Mouse (Mus musculus): Measurements from ENCODE around the gene Bves. TPM values are rescaled to one million over a fixed set of nuclear protein-coding genes. Genes with fewer than 3 reads are reported as not detected.
"Not testable (repeated sequence)": the region's sequence is repeated elsewhere in the genome, so short reads cannot be mapped to it uniquely, and the experiment has no call there.

The Bves gene
- polyA plus RNA-seq (2015; fragmentation: Nextera tagmentation; extraction: Ambion mirVana), result 2.8 and 3.1 TPM in 2 replicates

DNA sequence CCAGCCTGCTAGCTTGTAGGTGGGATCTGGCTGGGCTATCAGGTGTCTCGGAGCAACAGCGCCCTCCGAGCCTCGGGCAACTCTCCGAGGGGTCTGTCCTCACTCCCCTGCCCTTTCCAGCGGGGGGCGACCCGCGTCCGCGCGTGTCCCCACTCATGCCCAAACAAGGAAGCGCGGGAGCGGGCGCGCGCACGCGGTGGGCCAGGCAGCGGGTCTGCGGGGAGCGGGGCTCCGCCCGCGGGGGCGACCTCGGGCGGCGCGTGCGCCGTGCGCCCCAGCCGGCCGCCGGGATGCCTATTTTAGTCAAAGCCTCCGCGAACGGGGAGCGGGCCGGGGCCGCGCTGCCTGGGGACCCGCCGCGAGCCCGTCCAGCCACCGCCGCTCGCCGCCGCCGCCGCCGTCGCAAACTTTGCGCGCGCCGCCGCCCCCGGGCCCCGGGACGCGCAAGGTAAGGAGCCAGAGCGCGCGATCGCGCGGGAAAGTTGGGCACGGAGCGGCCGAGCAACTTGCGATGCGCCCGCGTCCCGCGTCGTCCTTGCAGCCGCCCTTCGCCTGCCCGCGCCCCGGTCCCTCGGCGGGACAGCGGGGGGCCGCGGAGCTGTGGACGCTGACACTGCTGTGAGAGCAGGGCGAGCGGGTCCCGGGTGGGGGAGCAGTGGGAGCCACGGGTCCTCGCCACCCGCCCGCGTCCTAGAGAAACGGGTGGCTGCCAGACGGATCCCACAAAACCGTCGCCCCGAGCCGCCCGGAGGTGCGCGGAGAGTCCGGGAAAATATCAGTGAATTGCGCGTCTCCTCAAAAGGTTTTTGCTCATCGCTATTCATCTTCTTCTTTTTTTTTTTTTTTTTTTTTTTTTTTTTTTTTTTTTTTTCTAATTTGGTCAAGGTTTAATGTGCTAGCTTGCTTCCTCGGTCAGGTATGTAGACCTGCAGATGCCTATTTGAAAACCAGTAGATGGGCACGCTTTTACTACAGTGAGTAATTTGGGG lies at the start of gene Bves:
Bves (plus strand) TSS at position 339 of the 989 bp plus-strand sequence.
- peak within 1 kb of the TSS; percentile 53; the same call in 1 of the 2 replicates for H3K9ac ChIP-seq (ENCODE audit: low read depth, low read length)
- 2% methylated on average over 99 of the region's 116 CpGs for WGBS
- H3K36me3 ChIP-seq (ENCODE audit: control insufficient read depth, insufficient read depth), result no peaks in the 10 kb centered on the region
- peak within 1 kb of the TSS; percentile 88 for H3K4me2 ChIP-seq (replicated peaks; ENCODE audit: low read depth)
- TF ChIP-seq CTCF (IDR thresholded peaks at IDR 0.05; ENCODE audit: low read depth), result 0 out of 2 replicates have a peak, but pooled peaks have one; percentile 4
- no peaks in the 10 kb centered on the region for H3K4me1 ChIP-seq (replicated peaks; ENCODE audit: control insufficient read depth, insufficient read depth, low read length)
- peak within 1 kb of the TSS; percentile 57 for H3K4me3 ChIP-seq (ENCODE audit: low read depth, low read length)
- H3K27ac ChIP-seq (ENCODE audit: low read depth, low read length), result no peak within 1 kb of the TSS
- H3K9me3 ChIP-seq (ENCODE audit: control insufficient read depth), result no peaks in the 10 kb centered on the region
- peaks cover 31% of the 10 kb centered on the region for H3K27me3 ChIP-seq (replicated peaks; ENCODE audit: control insufficient read depth, insufficient read depth, low read length)
- peak; percentile 28; the same call in 1 of the 2 replicates for ATAC-seq

DNA sequence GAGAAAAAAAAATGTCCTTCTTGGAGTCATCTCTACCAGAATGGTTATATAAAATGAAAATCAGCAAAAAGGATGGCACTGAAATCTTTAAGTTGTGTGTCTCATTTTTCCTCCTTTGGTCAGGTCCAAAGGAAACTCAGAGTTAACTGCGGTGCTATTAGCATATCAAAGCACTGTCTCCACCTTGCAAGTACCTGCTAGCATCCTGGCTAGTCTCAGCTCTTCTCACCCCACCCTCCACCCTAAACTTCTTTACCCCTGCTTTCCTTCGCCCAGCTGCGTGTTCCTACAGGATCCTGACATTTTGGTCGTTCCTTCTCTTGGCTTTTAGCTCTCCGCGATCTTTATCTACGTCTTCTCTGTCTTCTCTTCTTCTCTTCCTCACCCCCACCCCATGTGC lies 47.2 kb upstream of the Bves start:
- no peak for TF ChIP-seq CTCF (IDR thresholded peaks at IDR 0.05; ENCODE audit: low read depth)
- Histone ChIP-seq H3K36me3 (ENCODE audit: control insufficient read depth, insufficient read depth) (no peaks in the 10 kb centered on the region), H3K4me2 (replicated peaks; ENCODE audit: low read depth) (no peak overlapping the region), H3K9me3 (ENCODE audit: control insufficient read depth) (no peaks in the 10 kb centered on the region), H3K27ac (ENCODE audit: low read depth, low read length) (no peak overlapping the region), H3K4me1 (replicated peaks; ENCODE audit: control insufficient read depth, insufficient read depth, low read length) (no peaks in the 10 kb centered on the region), H3K27me3 (replicated peaks; ENCODE audit: control insufficient read depth, insufficient read depth, low read length) (peaks cover 21% of the 10 kb centered on the region), H3K4me3 (ENCODE audit: low read depth, low read length) (no peak overlapping the region), H3K9ac (ENCODE audit: low read depth, low read length) (no peak overlapping the region)
- WGBS, result 39% methylated on average over 7 of the region's 7 CpGs
- ATAC-seq, result no peak

- no peak for TF ChIP-seq CTCF (IDR thresholded peaks at IDR 0.05; ENCODE audit: low read depth)
- no peaks in the 10 kb centered on the region for H3K9me3 ChIP-seq (ENCODE audit: control insufficient read depth)
- no peaks in the 10 kb centered on the region for H3K4me1 ChIP-seq (replicated peaks; ENCODE audit: control insufficient read depth, insufficient read depth, low read length)
- peak; percentile 45; the same call in 1 of the 2 replicates for ATAC-seq
- peak overlapping the region; percentile 92 for H3K4me2 ChIP-seq (replicated peaks; ENCODE audit: low read depth)
- H3K27ac ChIP-seq (ENCODE audit: low read depth, low read length), result no peak overlapping the region
- no peaks in the 10 kb centered on the region for H3K36me3 ChIP-seq (ENCODE audit: control insufficient read depth, insufficient read depth)
- 2% methylated on average over 70 of the region's 71 CpGs for WGBS
- peaks cover 21% of the 10 kb centered on the region for H3K27me3 ChIP-seq (replicated peaks; ENCODE audit: control insufficient read depth, insufficient read depth, low read length)
- peak overlapping the region; percentile 45; the same call in 1 of the 2 replicates for H3K9ac ChIP-seq (ENCODE audit: low read depth, low read length)
- H3K4me3 ChIP-seq (ENCODE audit: low read depth, low read length), result peak overlapping the region; percentile 56
Observed at GRCm38 (mm10) chr10:45289218-45290105, 46.1 kb upstream of the Bves start.

DNA sequence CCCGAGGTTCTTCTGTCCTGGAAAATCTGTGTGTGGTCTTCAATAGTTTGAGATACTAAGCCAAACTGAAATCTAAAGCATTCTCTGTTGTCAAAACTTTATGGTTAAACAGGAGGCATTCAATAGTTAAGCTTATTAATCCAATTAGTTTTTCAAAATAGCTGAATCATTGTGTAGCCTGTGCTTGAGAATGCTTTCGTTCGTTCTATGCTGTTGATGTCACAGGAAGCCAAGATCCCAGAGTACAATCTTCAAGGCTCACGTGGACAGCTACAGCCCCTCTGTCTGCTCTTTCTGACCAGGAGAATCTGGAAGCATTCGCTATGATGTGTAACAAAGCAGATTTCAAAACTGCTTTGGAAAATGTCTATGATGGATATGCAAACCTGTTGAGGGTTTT lies 45.0 kb upstream of the Bves start:
- H3K4me3 ChIP-seq (ENCODE audit: low read depth, low read length), result no peak overlapping the region
- H3K4me1 ChIP-seq (replicated peaks; ENCODE audit: control insufficient read depth, insufficient read depth, low read length), result no peaks in the 10 kb centered on the region
- no peak overlapping the region for H3K4me2 ChIP-seq (replicated peaks; ENCODE audit: low read depth)
- H3K9me3 ChIP-seq (ENCODE audit: control insufficient read depth), result no peaks in the 10 kb centered on the region
- H3K36me3 ChIP-seq (ENCODE audit: control insufficient read depth, insufficient read depth), result no peaks in the 10 kb centered on the region
- no peak overlapping the region for H3K27ac ChIP-seq (ENCODE audit: low read depth, low read length)
- ATAC-seq, result no peak
- WGBS, result 78% methylated on average over 5 of the region's 5 CpGs
- peaks cover 21% of the 10 kb centered on the region for H3K27me3 ChIP-seq (replicated peaks; ENCODE audit: control insufficient read depth, insufficient read depth, low read length)
- TF ChIP-seq CTCF (IDR thresholded peaks at IDR 0.05; ENCODE audit: low read depth), result no peak
- H3K9ac ChIP-seq (ENCODE audit: low read depth, low read length), result no peak overlapping the region

DNA sequence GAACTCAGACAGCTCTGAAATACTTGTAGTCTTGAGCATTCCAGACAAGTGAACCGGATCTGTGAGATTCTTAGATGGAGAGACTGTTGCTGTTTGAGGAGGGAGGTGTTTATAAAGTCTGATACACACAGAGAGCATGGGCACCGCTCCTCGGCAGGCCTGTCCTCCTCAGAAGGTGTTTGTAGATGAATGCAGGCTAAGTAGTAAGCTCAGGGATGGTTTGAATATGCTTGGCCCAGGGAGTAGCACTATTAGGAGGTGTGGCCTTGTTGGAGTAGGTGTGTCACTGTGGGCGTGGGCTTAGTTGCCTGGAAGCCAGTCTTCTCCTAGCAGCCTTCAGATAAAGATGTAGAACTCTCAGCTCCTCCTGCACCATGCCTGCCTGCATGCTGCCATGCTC lies 43.4 kb upstream of the Bves start:
- peaks cover 21% of the 10 kb centered on the region for H3K27me3 ChIP-seq (replicated peaks; ENCODE audit: control insufficient read depth, insufficient read depth, low read length)
- WGBS, result 44% methylated on average over 4 of the region's 4 CpGs
- H3K4me2 ChIP-seq (replicated peaks; ENCODE audit: low read depth); H3K9ac ChIP-seq (ENCODE audit: low read depth, low read length); H3K4me1 ChIP-seq (replicated peaks; ENCODE audit: control insufficient read depth, insufficient read depth, low read length); H3K9me3 ChIP-seq (ENCODE audit: control insufficient read depth); H3K36me3 ChIP-seq (ENCODE audit: control insufficient read depth, insufficient read depth); H3K4me3 ChIP-seq (ENCODE audit: low read depth, low read length); H3K27ac ChIP-seq (ENCODE audit: low read depth, low read length): not testable (repeated sequence)
- ATAC-seq, result peak; percentile 28; the same call in 1 of the 2 replicates

DNA sequence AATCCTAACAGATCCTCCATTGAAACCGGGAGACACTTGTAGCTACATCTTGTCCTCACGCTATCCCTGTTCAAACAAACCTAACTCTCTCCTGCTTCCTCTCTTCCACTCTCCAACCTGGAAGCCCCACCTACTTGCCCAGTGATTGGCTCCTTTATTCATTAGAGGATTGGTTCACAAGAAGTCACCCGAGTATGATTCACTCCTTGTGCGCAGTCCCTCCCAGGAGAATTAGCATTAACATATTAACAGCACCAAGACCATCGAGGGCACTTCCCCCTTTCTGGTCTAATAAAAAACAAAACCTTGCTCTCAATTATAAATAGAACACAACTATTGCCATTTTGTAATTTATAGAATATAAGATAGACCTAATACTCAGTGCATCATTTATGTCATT lies 40.5 kb upstream of the Bves start:
- Histone ChIP-seq H3K4me3 (ENCODE audit: low read depth, low read length) (no peak overlapping the region), H3K4me2 (replicated peaks; ENCODE audit: low read depth) (no peak overlapping the region), H3K9me3 (ENCODE audit: control insufficient read depth) (no peaks in the 10 kb centered on the region), H3K27ac (ENCODE audit: low read depth, low read length) (no peak overlapping the region), H3K27me3 (replicated peaks; ENCODE audit: control insufficient read depth, insufficient read depth, low read length) (peaks cover 2% of the 10 kb centered on the region; the same call in 1 of the 2 replicates), H3K4me1 (replicated peaks; ENCODE audit: control insufficient read depth, insufficient read depth, low read length) (no peaks in the 10 kb centered on the region), H3K9ac (ENCODE audit: low read depth, low read length) (no peak overlapping the region), H3K36me3 (ENCODE audit: control insufficient read depth, insufficient read depth) (no peaks in the 10 kb centered on the region)
- ATAC-seq, result no peak
- TF ChIP-seq CTCF (IDR thresholded peaks at IDR 0.05; ENCODE audit: low read depth), result no peak
- WGBS, result 78% methylated on average over 5 of the region's 5 CpGs

Measured in intestine, postnatal 0 days (tissue).